Mouse (Mus musculus): ENCODE results near the gene Sult2a7.

Gene Sult2a7

GRCm38 (mm10) chr7:14494130-14494529, at the start of gene Sult2a7:
TSS of gene Sult2a7 (minus strand) at chr7:14494230.
- no peak for DNase-seq (ENCODE audit: low read depth, low spot score)

GRCm38 (mm10) chr7:14525280-14525679, 31.2 kb upstream of the Sult2a7 start:
- no peak for DNase-seq (ENCODE audit: low read depth, low spot score)

- no peak for DNase-seq (ENCODE audit: low read depth, low spot score)
Measured at GRCm38 (mm10) chr7:14522636-14523035, 28.6 kb upstream of the Sult2a7 start.

GRCm38 (mm10) chr7:14518301-14518700, 24.3 kb upstream of the Sult2a7 start:
- no peak for DNase-seq (ENCODE audit: low read depth, low spot score)

GRCm38 (mm10) chr7:14492886-14493285, 1.1 kb downstream of the Sult2a7 start:
- no peak for DNase-seq (ENCODE audit: low read depth, low spot score)

GRCm38 (mm10) chr7:14446534-14446933, 47.5 kb downstream of the Sult2a7 start, which contains the start of gene Sult2a8:
TSS of gene Sult2a8 (minus strand) at chr7:14446769.
- DNase-seq (ENCODE audit: low read depth, low spot score): no peak

- no peak for DNase-seq (ENCODE audit: low read depth, low spot score)
Measured at GRCm38 (mm10) chr7:14439581-14439980, 54.4 kb downstream of the Sult2a7 start.

- DNase-seq (ENCODE audit: low read depth, low spot score): no peak
Measured at GRCm38 (mm10) chr7:14438484-14438883, 55.5 kb downstream of the Sult2a7 start.

GRCm38 (mm10) chr7:14438029-14438428, 56.0 kb downstream of the Sult2a7 start:
- no peak for DNase-seq (ENCODE audit: low read depth, low spot score)
